Mouse (Mus musculus) olfactory bulb, adult 2 months (tissue): ENCODE measurements around the gene Creb3l2.

Experiments
- CTCF ChIP-seq: fragments of 200-500 bp; IDR thresholded peaks from 2 replicates; pipeline ENCODE4 v1.5.1; 2012; ENCODE audit warnings: low read depth, mild to moderate bottlenecking, low read length, moderate library complexity; ENCODE audit not compliant: insufficient read depth
- POLR2A ChIP-seq: fragments of 200-500 bp; IDR thresholded peaks from 2 replicates; pipeline ENCODE4 v1.6.1; 2012; ENCODE audit warnings: mild to moderate bottlenecking, low read depth, low read length, moderate library complexity; ENCODE audit not compliant: insufficient read depth

- TF ChIP-seq POLR2A (no peak), CTCF (no peak)
Measured at GRCm38 (mm10) chr6:37435391-37435790, 6.6 kb downstream of the Creb3l2 start.
